Mouse (Mus musculus): Measurements from ENCODE around the gene Arap2.

GRCm38 (mm10) chr5:62752934-62753333 is 13.0 kb downstream of the Arap2 start:
- TF ChIP-seq EP300 (IDR thresholded peaks at IDR 0.05; ENCODE audit: low read depth) (no peak), CTCF (IDR thresholded peaks at IDR 0.05; ENCODE audit: low read depth) (no peak)
